Mouse (Mus musculus) neural tube, embryonic 15.5 days (tissue): Measurements from ENCODE around the gene Snx13. TPM values are rescaled to one million over a fixed set of nuclear protein-coding genes. Genes with fewer than 3 reads are reported as not detected.
A peak's percentile ranks its signal among the peaks of the same experiment; 100 is the strongest.

Experiments
- ATAC-seq: fragments of 200-750 bp; cut with Nextera tagmentation; 2 replicates; pipeline ENCODE4 v1.8.0; 2017; ENCODE audit warnings: mild to moderate bottlenecking, moderate TSS enrichment, moderate library complexity; ENCODE audit not compliant: low FRiP score
- H3K27ac ChIP-seq: fragments of 300-500 bp; sonication (generic); replicated peaks from 2 replicates; pipeline ENCODE4 v1.5.1; 2015; ENCODE audit warnings: mild to moderate bottlenecking, inconsistent platforms
- H3K27me3 ChIP-seq: fragments of 300-500 bp; sonication (generic); replicated peaks from 2 replicates; pipeline ENCODE4 v1.6.1; 2015; ENCODE audit warnings: inconsistent platforms
- H3K36me3 ChIP-seq: fragments of 300-500 bp; sonication (generic); 2 replicates; pipeline ENCODE4 v1.6.1; 2015; ENCODE audit warnings: inconsistent platforms
- H3K4me1 ChIP-seq: fragments of 300-500 bp; sonication (generic); 2 replicates; pipeline ENCODE4 v1.6.1; 2015; ENCODE audit warnings: inconsistent platforms
- H3K4me2 ChIP-seq: fragments of 300-500 bp; sonication (generic); 2 replicates; pipeline ENCODE4 v1.6.1; 2015; ENCODE audit warnings: inconsistent platforms, mild to moderate bottlenecking, moderate library complexity
- H3K4me3 ChIP-seq: fragments of 300-500 bp; sonication (generic); replicated peaks from 2 replicates; pipeline ENCODE4 v1.5.1; 2015; ENCODE audit warnings: mild to moderate bottlenecking, inconsistent platforms
- H3K9ac ChIP-seq: fragments of 300-500 bp; sonication (generic); replicated peaks from 2 replicates; pipeline ENCODE4 v1.6.1; 2015; ENCODE audit warnings: mild to moderate bottlenecking, inconsistent platforms
- H3K9me3 ChIP-seq: fragments of 300-500 bp; sonication (generic); replicated peaks from 2 replicates; pipeline ENCODE4 v1.6.1; 2016; ENCODE audit warnings: inconsistent platforms
- WGBS: fragments of 180-500 bp; shearing (Covaris S2); methylation state at CpG from one replicate; pipeline ENCODE4 v1.1.7; 2015; ENCODE audit warnings: mixed read lengths; 5-methylcytosine and 5-hydroxymethylcytosine counted together
- polyA plus RNA-seq: library from polyadenylated mRNA; unstranded; fragments of >200 nt; fragmentation: Nextera tagmentation; extraction: Ambion mirVana; gene quantifications from 2 replicates; pipeline ENCODE4 v1.2.1, GENCODE M21; 2015

Gene Snx13
- polyA plus RNA-seq, 1 experiment from 2014 or later, result 29.8 TPM

GRCm38 (mm10) chr12:35154149-35154548, 107.2 kb downstream of the Snx13 start:
- no peak for ATAC-seq
- no peaks in the 10 kb centered on the region for H3K36me3 ChIP-seq
- H3K27me3 ChIP-seq, result no peaks in the 10 kb centered on the region
- H3K4me3 ChIP-seq, result no peak overlapping the region
- H3K4me2 ChIP-seq, result no peak overlapping the region
- WGBS, result 77% methylated on average over 3 of the region's 3 CpGs
- H3K4me1 ChIP-seq, result no peaks in the 10 kb centered on the region
- no peak overlapping the region for H3K27ac ChIP-seq
- no peaks in the 10 kb centered on the region for H3K9me3 ChIP-seq
- no peak overlapping the region for H3K9ac ChIP-seq

- Histone ChIP-seq H3K4me1 (no peaks in the 10 kb centered on the region), H3K27ac (no peak overlapping the region), H3K4me3 (no peak overlapping the region), H3K9me3 (no peaks in the 10 kb centered on the region), H3K36me3 (no peaks in the 10 kb centered on the region), H3K9ac (no peak overlapping the region), H3K27me3 (no peaks in the 10 kb centered on the region), H3K4me2 (no peak overlapping the region)
- whole genome bisulfite sequencing, result 49% methylated on average over 4 of the region's 4 CpGs
- no peak for ATAC-seq
Observed at GRCm38 (mm10) chr12:35157237-35157636, 110.3 kb downstream of the Snx13 start.

DNA sequence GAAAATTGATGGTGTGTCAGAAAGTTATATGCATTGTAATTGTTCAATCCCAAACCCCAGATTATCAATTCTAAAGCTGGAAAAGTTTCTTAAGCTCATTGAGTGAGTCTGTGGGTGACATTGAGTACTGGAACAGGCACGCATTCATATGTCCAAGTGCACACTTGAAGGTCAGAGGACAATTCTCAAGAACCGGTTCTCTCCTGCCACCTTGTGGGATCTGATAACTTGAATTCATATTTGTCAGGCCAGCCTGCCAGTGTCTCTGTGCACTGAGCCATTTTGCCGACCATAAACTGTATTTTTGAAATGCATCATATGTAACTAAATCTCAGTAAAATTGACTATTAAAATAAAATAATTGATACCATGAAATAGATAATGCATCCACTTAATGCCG, 114.7 kb downstream of the Snx13 start:
- Histone ChIP-seq H3K27me3 (no peaks in the 10 kb centered on the region), H3K36me3 (no peaks in the 10 kb centered on the region), H3K4me2 (no peak overlapping the region), H3K4me1 (no peaks in the 10 kb centered on the region), H3K9ac (no peak overlapping the region), H3K27ac (no peak overlapping the region), H3K4me3 (no peak overlapping the region), H3K9me3 (no peaks in the 10 kb centered on the region)
- 84% methylated on average over 4 of the region's 4 CpGs for WGBS
- ATAC-seq, result no peak

DNA sequence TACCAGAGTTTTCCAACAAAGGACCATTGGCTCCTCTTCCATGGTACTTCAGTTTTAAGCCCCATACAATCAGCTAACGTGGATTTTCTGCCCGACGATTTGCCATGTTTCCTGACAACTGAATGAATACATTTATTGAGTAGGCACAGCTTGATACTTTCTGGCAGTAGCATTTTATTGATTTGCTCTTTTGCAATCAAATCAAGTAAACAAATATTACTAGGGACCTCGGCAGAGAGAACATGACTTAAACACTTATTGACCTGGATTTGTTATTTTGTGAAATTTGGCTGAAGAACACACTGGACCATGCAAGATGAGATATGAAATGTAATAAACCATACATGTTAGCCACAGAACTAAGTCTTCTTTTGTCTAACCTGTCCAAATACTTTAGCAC, 123.3 kb downstream of the Snx13 start:
- no peaks in the 10 kb centered on the region for H3K27me3 ChIP-seq
- H3K4me3 ChIP-seq, result no peak overlapping the region
- no peak overlapping the region for H3K4me2 ChIP-seq
- WGBS, result 33% methylated on average over 4 of the region's 4 CpGs
- ATAC-seq, result no peak
- no peaks in the 10 kb centered on the region for H3K36me3 ChIP-seq
- no peaks in the 10 kb centered on the region for H3K4me1 ChIP-seq
- no peak overlapping the region for H3K27ac ChIP-seq
- no peaks in the 10 kb centered on the region for H3K9me3 ChIP-seq
- no peak overlapping the region for H3K9ac ChIP-seq

DNA sequence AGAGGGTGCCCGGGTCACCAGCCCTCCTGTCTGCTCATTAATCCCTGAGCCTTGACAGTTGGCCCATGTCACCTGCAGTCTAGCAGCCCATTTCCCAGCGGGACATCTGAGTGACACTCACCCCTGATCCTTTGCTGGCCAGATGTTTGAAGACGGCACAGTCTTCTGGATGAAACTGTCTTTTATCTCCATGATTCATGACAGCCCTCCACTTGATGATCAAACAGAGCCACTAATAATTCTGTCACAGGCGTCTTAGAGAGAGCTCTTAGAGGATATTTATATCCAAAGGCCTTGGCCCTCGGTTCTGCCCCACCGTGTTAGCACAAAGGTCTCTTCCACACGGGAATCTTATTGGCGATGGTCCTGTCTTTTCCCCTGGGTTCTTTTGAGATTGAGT, 129.0 kb downstream of the Snx13 start:
- Histone ChIP-seq H3K27me3 (0 out of 2 replicates have a peak, but pooled peaks cover 3% of the 10 kb centered on the region), H3K27ac (no peak overlapping the region), H3K36me3 (no peaks in the 10 kb centered on the region), H3K9ac (no peak overlapping the region), H3K4me1 (no peaks in the 10 kb centered on the region), H3K4me3 (no peak overlapping the region), H3K4me2 (no peak overlapping the region), H3K9me3 (no peaks in the 10 kb centered on the region)
- 10% methylated on average over 8 of the region's 8 CpGs for WGBS
- ATAC-seq, result no peak

DNA sequence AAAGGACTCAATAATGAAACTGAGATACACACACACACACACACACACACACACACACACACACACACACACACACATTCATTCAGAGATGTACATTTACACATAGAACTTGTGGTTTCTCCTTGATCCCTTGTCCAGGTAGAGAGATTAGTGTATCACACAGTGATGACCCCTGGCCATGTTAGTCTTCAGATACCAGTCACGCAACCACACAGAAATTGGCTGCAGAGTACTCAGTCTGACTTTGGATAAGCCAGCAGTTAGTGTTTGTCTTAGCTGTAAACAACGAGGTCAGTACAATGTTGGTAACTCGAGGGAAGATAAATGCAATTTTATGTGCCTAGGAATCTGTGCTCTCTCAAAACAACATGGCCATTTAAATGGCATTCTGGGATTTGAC, 129.6 kb downstream of the Snx13 start:
- Histone ChIP-seq H3K27ac (no peak overlapping the region), H3K4me2 (no peak overlapping the region), H3K4me1 (no peaks in the 10 kb centered on the region), H3K27me3 (0 out of 2 replicates have a peak, but pooled peaks cover 3% of the 10 kb centered on the region), H3K9ac (no peak overlapping the region), H3K9me3 (no peaks in the 10 kb centered on the region), H3K4me3 (no peak overlapping the region), H3K36me3 (no peaks in the 10 kb centered on the region)
- WGBS, result 57% methylated on average over 3 of the region's 3 CpGs
- ATAC-seq, result no peak

- H3K36me3 ChIP-seq, result no peaks in the 10 kb centered on the region
- H3K27ac ChIP-seq, result no peak overlapping the region
- no peaks in the 10 kb centered on the region for H3K4me1 ChIP-seq
- H3K9ac ChIP-seq, result no peak overlapping the region
- H3K4me3 ChIP-seq, result no peak overlapping the region
- 16% methylated on average over 3 of the region's 3 CpGs for WGBS
- H3K27me3 ChIP-seq, result no peaks in the 10 kb centered on the region
- H3K4me2 ChIP-seq, result no peak overlapping the region
- H3K9me3 ChIP-seq, result no peaks in the 10 kb centered on the region
- ATAC-seq, result peak; percentile 88; the same call in 1 of the 2 replicates
Observed at GRCm38 (mm10) chr12:35182675-35183074, 135.7 kb downstream of the Snx13 start.

- no peak overlapping the region for H3K4me2 ChIP-seq
Observed at GRCm38 (mm10) chr12:35184261-35184660, 137.3 kb downstream of the Snx13 start.

DNA sequence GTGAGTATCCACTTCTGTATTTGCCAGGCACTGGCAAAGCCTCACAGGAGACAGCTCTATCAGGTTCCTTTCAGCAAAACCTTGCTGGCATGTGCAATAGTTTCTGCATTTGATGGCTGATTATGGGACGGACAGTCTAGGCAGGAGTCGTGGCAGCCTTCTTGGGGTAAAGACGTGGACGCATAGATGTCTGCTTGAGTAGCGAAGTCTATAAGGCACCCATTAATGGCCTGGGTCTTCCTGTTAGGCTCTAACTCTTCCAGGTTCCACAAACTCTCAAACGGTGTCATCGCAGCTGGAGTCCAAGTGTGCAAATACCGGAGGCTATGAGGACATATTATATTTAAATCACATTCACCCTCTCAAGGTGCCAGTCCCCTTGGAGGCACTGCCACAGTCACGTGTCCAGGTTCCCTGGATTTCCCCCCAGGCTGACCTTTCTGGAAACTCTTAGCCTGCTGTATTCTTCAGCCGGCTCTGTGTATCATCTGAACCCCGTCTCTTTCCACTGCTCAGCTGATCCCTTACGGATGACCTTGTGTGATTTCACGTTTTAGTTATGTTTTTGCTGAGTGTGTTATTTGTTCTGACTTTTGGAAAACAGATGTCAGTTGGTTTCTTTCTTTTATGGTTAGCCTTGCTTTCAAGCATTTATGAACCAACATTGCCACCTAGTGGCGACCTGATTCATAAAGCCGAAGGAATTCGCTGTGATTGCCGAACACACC, 144.9 kb downstream of the Snx13 start:
- no peak overlapping the region for H3K9ac ChIP-seq
- no peaks in the 10 kb centered on the region for H3K27me3 ChIP-seq
- peak; percentile 72 for ATAC-seq

More at GRCm38 (mm10) chr12:35184261-35184660, 137.3 kb downstream of the Snx13 start:
- Histone ChIP-seq H3K9ac (no peak overlapping the region), H3K27me3 (no peaks in the 10 kb centered on the region), H3K4me3 (no peak overlapping the region), H3K4me1 (no peaks in the 10 kb centered on the region), H3K9me3 (no peaks in the 10 kb centered on the region), H3K27ac (no peak overlapping the region), H3K36me3 (no peaks in the 10 kb centered on the region)
- WGBS, result 82% methylated on average over 5 of the region's 5 CpGs
- no peak for ATAC-seq

GRCm38 (mm10) chr12:35192426-35192769, 145.4 kb downstream of the Snx13 start:
- WGBS, result 28% methylated on average over 2 of the region's 2 CpGs
- Histone ChIP-seq H3K9me3 (no peaks in the 10 kb centered on the region), H3K4me1 (no peaks in the 10 kb centered on the region), H3K9ac (no peak overlapping the region), H3K27ac (no peak overlapping the region), H3K4me2 (peak overlapping the region; percentile 55), H3K4me3 (peak overlapping the region; percentile 25), H3K36me3 (no peaks in the 10 kb centered on the region), H3K27me3 (no peaks in the 10 kb centered on the region)
- ATAC-seq, result peak; percentile 56

More for the DNA sequence above, 144.9 kb downstream of the Snx13 start:
- H3K4me1 ChIP-seq, result no peaks in the 10 kb centered on the region
- peak overlapping the region; percentile 55 for H3K4me2 ChIP-seq
- 55% methylated on average over 17 of the region's 17 CpGs for WGBS
- no peak overlapping the region for H3K27ac ChIP-seq
- no peaks in the 10 kb centered on the region for H3K9me3 ChIP-seq
- peak overlapping the region; percentile 25 for H3K4me3 ChIP-seq
- H3K36me3 ChIP-seq, result no peaks in the 10 kb centered on the region
